Mouse (Mus musculus) testis, postnatal 10 days (tissue): ENCODE measurements at regions not wholly inside any gene's neighbourhood (a gene's known extent, or its start where the extent isn't known, plus 50 kb on each side); places are given as distances from the start of the nearest gene placed in this dataset.

Source experiments
- DNase-seq: peaks from one replicate; pipeline ENCODE4 v3.0.0; 2021; ENCODE audit warnings: low spot score

DNA sequence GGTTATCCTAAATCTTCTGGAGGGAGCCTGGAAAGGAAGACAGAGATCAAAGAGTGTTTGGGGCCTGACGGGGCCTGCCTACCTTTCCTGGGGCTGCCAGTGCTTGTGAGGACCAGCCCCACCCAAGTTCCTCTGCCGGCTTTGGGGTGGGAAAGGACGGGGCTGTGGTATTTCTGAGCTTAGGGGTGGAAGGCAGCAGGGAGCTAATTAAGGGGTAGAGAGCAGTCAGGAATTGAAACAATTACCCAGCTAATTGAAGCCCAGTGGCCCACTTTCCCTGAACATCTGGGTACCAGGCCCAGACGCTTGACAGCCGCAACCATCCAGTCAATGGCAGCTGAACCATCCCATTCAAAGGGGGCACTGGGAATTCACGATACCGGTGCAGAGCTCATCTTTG, 101.2 kb upstream of the Mycn start:
- no peak for DNase-seq

DNA sequence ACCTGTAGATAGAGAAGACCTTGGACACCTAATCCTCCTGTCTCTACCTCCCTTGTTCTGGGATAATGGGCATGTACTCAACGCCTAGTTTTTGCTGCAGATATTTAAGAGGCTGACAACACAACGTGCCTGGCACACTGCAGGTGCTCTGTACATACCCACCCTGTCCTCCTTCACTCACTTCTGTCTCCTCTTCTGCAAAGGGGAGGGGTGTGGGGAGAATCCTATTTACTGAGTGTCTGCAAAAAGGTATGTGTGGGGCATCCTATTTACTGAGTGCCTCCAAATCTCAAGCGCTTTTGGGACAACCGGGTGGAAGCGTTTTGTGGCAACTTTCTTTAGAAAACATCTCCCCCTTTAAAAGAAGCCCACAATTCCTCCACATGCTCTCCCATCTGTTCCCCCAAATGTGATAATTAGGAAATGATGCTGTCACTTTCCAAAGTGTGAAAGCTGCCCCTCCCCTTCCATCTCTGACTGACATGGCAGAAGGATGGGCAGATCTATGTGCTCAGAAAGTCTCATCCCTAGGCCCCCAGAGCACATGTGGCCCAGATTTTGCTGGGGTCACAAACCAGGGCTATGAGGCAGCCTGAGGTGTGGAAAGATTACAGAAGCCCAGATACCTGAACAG, 93.5 kb upstream of the Mycn start:
- DNase-seq = no peak

DNA sequence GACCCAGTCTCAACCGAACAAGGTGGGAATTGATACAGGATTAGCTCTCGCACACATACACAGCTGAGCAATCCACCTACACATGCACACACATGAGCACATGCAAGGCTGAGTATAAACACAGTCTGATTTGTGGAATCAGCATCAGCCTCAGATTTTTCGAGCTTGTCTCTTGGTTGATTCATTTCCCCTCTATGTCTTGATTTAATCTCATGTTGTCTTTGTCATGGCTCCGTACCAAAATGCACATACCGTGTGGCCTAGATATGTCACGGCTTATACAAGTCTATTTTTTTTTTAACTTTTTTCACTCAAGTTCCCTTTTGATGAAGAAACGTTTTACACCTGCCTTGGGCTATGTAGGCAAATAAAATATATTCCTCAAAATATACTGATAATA, 88.6 kb upstream of the Mycn start:
- DNase-seq = no peak

DNA sequence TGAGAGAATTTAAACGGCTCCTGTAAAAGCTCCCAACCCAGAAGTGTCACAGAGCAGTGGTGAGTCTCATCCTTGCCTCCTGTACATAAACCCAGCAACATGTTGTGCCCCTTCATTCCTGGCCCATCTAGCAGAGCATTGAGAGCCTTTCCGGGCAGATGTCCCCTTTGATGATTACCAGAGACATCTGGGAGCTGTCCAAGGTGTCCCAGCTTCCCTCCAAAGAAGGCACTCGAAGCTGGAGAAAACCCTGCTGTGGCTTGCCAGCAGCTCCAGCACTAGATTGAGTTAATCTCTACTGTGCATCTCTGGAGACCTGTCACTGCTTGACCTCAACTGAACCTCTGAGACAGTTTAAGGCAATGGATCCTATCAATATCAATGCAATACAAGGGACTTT, 86.4 kb upstream of the Mycn start:
- DNase-seq = no peak

DNA sequence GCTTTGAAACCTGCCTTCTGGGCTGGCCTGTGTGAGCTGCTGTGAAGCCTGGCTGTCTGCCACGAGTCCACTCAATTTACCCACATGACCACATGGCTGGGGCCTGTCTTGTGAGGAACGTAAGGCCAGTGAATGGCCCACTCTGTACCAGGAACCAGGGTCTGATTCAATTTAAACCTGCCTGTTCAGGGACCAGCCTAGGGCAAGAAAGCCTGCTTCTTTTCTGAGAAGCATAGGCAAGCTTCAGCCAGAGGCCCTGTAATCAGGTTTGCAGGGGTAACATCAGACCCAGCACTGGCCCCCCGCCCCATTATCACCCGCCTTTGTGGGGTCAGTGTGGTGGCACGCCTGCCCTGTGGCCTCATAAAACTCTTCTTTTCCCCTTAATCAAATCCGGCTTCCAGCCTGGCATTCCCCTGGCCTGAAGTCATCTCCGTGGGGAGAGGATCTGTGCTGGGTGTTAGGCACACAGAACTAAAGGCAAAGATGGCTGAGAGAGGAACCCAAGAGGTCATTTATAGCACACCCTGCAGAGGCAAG, 84.4 kb upstream of the Mycn start:
- DNase-seq = no peak

DNA sequence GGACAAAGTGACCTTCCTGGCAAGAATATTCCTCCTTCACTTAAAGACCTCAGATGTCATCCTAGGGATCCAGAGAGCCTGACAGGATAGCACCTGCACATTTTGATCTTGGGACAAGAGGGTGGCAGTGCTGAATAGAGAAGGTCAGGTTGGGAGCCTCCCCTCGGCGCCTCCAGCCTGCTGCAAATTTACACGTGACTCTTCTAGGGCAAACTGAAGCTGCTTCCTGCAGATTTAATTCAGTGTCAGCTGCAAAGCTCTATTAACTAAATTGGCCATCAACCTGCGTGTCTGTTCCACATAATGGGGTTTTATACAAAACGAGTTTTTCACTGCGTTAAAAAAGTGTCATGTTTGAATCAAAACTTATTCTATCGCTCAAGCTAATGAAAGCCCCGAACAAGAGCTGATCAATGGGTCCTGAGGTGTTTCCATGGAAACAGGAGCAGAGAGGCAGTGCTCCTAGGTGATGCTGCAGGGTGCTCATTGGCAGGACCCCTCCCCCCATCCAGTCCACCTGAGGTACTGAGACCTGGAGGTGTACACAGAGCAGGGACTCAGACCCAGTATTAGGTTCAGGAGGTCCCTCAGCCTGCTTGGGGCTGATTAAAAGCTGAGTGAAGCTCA, 82.6 kb upstream of the Mycn start:
- DNase-seq = no peak

DNA sequence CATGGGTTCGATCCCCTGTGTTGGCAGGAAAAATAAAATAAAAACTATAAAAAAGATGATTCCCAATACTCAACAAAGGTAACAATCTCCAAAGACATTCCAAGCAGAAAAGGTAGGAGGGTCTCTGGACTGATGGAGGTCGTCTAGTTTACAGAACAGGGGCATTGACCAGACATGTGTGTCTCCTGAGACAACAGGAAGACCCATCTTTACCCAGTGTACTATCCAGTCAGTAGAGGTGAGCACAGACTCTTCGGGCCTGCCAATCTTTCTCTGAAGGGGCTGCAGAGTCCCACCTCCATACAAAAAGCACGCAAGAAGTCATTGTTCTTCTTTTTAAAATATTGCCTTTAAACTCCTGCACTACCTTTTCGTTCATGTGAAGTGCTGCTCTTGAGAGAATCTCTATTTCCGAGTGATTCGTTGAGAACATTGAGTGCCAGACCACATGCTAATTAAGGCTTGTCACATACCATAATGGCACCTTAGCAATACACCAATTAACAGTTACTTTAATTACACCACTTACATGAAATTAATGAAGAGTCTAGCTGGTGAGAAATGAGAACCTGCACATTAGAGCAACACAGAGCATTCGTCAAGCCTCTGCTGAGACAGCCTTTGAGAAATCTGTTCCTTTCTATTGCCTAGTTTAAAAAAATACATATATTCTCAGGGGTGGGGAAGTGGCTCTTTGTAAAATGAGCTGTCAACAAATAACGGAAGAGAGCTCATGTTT, 69.5 kb upstream of the Mycn start:
- DNase-seq = no peak

DNA sequence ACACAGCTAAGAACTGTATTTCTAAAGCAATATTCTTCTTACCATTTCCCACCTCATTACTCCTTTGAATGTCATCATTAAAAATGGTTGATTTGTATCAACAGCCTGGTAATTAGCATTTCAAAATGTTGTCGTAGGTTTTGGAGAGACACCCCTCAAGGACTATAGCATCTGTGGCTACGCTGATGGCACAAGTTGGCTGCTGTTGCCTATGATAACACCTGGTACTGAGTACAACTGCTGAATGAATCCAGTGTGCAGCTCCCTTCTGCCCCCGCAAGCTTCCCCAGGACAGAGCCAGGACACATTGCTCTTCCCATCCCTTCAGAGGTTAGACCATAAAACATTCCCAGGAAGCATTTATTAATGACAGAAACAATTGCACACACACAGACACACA, 68.7 kb upstream of the Mycn start:
- no peak for DNase-seq

DNA sequence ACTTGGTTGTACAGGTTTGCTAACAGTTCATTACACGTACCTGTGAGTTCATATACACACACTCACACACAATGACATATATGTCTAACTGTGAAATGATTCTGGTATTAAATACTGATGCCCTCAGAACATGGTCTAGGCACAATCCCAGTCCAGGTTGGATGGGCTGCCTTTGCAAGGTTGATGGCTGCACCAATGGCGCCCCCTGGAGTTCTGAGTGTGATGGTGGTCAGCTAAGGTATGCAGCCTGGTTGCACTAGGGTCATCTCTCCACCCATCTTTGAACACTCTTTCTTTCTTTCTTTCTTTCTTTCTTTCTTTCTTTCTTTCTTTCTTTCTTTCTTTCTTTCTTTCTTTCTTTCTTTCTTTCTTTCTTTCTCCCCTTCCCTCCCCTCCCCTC, 67.8 kb upstream of the Mycn start:
- DNase-seq = no peak

DNA sequence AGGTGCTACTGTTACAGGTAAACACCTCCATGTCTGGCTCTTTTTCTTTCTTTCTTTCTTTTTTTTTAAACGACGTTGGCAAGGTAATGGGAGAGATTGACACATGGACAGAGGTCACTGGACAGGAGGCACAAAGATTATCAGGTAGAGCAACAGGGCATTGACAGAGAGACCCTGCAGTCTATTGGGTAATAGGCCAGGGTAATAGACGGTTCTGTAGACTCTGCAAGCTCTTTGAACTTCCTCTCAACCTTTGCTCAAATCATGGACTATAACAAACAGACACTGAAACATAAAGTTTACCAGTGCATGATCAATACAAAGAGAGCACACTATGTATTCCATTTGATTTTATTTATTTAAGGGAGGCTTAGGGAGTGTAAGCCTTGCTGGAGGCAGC, 61.0 kb upstream of the Mycn start:
- no peak for DNase-seq

DNA sequence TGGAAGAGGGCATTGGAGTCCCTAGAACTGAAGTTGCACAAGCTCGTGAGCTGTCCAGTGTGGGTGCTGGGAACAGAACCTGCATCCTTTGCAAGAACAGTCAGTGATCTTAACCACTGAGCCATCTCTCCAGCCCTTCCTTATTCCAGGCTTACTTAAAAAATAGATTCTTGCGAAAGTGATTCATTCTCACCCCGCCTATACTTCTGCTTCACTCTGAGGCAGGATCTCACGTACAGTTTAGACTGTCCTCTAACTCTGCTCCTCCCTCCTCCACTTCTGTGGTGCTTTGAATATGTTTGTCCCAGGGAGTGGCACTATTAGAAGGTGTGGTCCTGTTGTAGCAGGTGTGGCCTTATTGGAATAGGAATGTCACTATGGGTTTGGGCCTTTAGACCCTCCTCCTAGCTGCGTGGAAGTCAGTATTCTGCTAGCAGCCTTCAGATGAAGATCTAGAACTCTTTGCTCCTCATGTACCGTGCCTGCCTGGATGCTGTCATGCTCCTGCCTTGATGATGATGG, 60.4 kb upstream of the Mycn start:
- no peak for DNase-seq

DNA sequence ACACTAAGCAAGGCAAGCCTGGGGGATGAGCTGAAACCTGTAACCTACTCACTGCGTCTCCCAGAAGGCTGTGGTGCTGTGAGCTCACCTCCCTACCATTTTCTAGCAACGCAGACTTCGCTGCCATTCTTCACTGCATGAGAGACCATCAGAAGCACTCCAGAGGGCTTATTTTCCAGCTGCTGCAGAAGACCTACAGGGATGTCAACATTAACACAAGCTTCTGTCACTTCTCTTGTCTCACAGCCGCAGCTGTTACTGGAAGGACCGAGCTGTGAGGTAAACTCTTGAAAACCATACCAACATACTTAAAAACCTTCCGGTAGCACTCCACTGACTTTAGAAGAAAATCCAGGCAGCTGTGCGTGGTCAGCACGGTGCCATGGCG, 54.3 kb upstream of the Mycn start:
- DNase-seq = no peak

DNA sequence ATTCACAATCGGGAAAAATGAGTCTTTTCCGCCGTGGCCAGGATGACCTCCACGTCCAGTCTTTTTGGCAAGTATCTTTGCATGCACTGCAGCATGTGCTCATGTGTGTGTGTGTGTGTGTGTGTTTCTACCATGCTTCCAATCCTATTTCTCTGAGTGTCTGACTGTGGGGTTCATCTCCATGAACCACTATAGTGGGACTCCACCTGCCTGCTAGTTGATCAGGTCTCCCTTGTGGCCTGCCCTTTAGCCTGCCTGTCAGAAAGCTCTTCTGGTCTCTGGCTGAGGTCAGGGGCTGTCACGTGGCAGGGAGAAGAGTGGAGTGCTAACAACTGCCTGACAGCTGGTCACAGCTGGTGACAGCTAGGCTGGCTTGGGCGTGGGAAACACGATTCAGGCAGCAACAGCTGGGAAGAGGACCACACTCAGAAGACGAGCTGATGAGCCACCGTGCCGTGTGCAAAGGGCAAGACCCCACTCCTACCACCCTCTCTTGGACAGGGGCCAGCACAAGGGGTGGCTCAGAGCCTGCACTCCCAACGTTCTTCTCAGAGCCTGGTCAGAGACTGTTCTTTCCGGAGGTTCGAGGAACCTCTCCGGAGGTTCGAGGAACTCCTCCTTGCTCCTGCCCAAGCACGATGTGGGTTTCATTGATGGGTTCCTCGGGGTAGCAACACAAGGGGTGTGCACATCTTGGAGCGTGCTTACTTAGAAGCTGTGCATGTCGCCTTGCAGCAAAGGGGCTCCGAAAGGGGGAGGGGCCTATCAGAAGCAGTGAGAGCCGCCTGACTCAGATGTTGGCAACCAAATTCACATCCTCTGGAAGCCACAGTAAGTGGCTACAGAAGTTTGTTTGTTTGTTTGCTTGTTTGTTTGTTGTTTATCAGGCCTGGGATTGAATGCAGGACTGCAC, 53.6 kb upstream of the Mycn start:
- peak; percentile 51 for DNase-seq

DNA sequence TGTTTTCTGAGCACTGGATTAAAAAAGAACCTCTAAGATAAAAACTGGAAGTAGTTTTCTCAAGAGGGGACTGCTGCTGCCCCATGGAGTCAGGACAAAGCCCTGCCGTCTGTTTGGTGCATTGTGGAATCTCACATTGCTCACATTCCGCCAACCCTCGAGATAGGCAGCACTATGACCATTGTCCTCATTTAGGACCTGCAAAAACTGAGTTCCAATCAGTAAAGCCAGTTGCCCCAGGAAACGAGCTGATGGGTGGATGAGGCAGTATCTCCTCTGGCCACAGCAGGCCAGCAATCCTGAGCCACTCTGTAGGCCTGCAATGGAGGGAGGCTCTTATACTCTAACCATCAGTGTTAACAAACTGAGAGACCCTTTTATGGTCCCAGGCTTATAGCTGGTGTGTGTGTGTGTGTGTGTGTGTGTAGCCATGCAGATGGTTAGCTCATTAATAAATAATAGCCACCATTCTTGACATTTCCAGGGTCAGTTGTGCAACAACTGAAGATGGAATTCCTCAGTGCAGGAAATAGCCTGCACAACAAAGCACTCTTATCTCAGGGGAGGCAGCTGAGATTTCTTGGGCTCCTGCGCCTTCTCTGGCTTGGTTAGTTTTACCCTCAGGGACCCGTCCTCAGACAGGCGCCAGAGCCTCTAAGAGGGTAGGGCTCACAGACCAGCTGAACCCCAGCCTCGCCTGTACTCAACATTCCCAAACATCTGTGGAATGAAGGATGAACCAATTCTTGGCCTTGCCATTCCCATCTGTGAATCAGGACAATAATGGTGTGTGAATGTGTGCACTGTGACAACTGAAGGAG, 52.4 kb upstream of the Mycn start:
- no peak for DNase-seq
